Mouse (Mus musculus) midbrain, embryonic 13.5 days (tissue): ENCODE data around the gene Accsl. TPM values are rescaled to one million over a fixed set of nuclear protein-coding genes. Genes with fewer than 3 reads are reported as not detected.
A peak's percentile ranks its signal among the peaks of the same experiment; 100 is the strongest.

Source experiments
- ATAC-seq: fragments of 200-750 bp; cut with Nextera tagmentation; 2 replicates; pipeline ENCODE4 v1.8.0; 2017; ENCODE audit warnings: mild to moderate bottlenecking, moderate TSS enrichment, moderate library complexity
- H3K27ac ChIP-seq: fragments of 300-500 bp; sonication (generic); 2 replicates; pipeline ENCODE4 v1.5.1; 2015; ENCODE audit warnings: inconsistent platforms, mild to moderate bottlenecking, moderate library complexity
- H3K27me3 ChIP-seq: fragments of 300-500 bp; sonication (generic); 2 replicates; pipeline ENCODE4 v1.6.1; 2015; ENCODE audit warnings: mild to moderate bottlenecking, inconsistent platforms
- H3K36me3 ChIP-seq: fragments of 300-500 bp; sonication (generic); 2 replicates; pipeline ENCODE4 v1.6.1; 2015; ENCODE audit warnings: mild to moderate bottlenecking, inconsistent platforms
- H3K4me1 ChIP-seq: fragments of 300-500 bp; sonication (generic); replicated peaks from 2 replicates; pipeline ENCODE4 v1.6.1; 2015; ENCODE audit warnings: inconsistent platforms
- H3K4me2 ChIP-seq: fragments of 300-500 bp; sonication (generic); replicated peaks from 2 replicates; pipeline ENCODE4 v1.6.1; 2015; ENCODE audit warnings: moderate library complexity, mild to moderate bottlenecking, inconsistent platforms
- H3K4me3 ChIP-seq: fragments of 300-500 bp; sonication (generic); replicated peaks from 2 replicates; pipeline ENCODE4 v1.5.1; 2015; ENCODE audit warnings: mild to moderate bottlenecking, inconsistent platforms
- H3K9ac ChIP-seq: fragments of 300-500 bp; sonication (generic); replicated peaks from 2 replicates; pipeline ENCODE4 v1.6.1; 2015; ENCODE audit warnings: mild to moderate bottlenecking, inconsistent platforms
- H3K9me3 ChIP-seq: fragments of 300-500 bp; sonication (generic); 2 replicates; pipeline ENCODE4 v1.6.1; 2016; ENCODE audit warnings: mild to moderate bottlenecking, inconsistent platforms
- WGBS: fragments of 180-500 bp; shearing (Covaris S2); methylation state at CpG from one replicate; pipeline ENCODE4 v1.1.7; 2015; 5-methylcytosine and 5-hydroxymethylcytosine counted together
- polyA plus RNA-seq: library from polyadenylated mRNA; unstranded; fragments of >200 nt; fragmentation: Nextera tagmentation; extraction: Ambion mirVana; gene quantifications from 2 replicates; pipeline ENCODE4 v1.2.1, GENCODE M21; 2015

Accsl gene
- 0.28 and 0.30 TPM in 2 replicates for polyA plus RNA-seq

DNA sequence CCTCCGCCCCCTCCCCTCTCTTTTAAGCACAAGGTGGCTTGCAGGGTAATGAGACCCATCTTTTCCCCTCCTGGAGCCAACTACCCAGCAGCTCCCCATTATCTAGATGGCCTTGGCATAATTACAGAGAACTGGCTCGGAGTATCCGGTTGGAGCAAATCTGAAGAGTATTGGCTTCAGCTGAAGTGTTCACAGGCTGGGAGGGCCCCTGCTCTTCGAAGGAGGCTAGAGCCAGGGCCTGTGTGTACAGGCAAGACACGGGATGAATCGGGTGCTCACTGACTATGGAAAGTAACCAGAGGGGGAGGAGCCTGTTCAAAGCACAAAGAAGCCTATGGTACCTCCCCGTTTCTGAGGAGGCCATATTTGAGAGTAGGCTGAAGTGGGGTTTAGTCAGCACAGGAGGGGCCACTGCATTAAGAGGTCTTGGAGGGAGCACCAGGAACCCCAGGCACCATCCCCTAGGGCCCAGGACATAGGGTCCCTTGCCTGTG, at the start of gene Accsl:
Gene Accsl (minus strand): TSS at position 51 of the 494 bp plus-strand sequence.
- Histone ChIP-seq H3K9ac (no peak within 1 kb of the TSS), H3K4me3 (no peak within 1 kb of the TSS), H3K9me3 (no peaks in the 10 kb centered on the region), H3K27ac (no peak within 1 kb of the TSS), H3K27me3 (no peaks in the 10 kb centered on the region), H3K4me2 (no peak within 1 kb of the TSS), H3K4me1 (peaks cover 10% of the 10 kb centered on the region), H3K36me3 (no peaks in the 10 kb centered on the region)
- ATAC-seq, result no peak
- 70% methylated on average over 7 of the region's 7 CpGs for WGBS

DNA sequence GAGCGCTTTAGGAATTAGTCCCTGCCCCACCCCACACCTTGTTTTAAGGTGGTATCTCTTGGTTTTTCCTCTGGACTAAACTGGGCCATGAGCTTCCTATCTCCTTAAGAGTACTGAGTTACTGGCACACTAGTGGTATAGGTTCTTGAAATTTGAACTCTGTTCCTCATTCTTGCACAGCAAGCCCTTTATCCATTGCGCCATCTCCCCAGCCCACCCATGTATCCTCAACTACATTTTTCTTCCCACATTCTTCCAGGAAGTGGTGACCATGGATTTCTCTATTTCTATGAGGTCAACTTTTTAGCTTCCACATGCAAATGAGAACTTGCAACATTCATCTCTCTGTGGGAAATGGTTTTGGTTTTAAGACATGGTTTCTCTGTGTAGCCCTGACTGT, 44.6 kb upstream of the Accsl start:
- Histone ChIP-seq H3K27me3 (no peaks in the 10 kb centered on the region), H3K36me3 (no peaks in the 10 kb centered on the region), H3K9ac (no peak overlapping the region), H3K4me3 (no peak overlapping the region), H3K4me2 (no peak overlapping the region), H3K9me3 (no peaks in the 10 kb centered on the region), H3K4me1 (peaks cover 2% of the 10 kb centered on the region), H3K27ac (no peak overlapping the region)
- no peak for ATAC-seq
- WGBS, result 91% methylated on average over 2 of the region's 2 CpGs

DNA sequence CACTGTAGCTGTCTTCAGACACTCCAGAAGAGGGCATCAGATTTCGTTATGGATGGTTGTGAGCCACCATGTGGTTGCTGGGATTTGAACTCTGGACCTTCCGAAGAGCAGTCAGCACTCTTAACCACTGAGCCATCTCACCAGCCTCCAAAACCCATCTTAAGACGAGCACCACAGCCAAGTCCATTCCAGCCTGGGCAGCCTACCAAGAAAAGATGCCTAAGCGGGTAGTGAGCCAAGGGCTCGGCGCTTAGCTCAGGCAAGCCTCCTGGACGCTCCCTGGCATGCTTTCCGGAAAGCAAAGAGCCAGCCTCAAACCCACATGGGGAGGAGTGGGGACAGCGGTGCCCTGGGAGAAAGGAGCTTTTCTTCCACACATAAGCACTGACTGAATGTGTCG, 43.0 kb upstream of the Accsl start:
- Histone ChIP-seq H3K9me3 (no peaks in the 10 kb centered on the region), H3K4me1 (peaks cover 18% of the 10 kb centered on the region), H3K9ac (no peak overlapping the region), H3K27me3 (no peaks in the 10 kb centered on the region), H3K4me2 (no peak overlapping the region), H3K4me3 (no peak overlapping the region), H3K27ac (no peak overlapping the region), H3K36me3 (no peaks in the 10 kb centered on the region)
- no peak for ATAC-seq
- WGBS, result 81% methylated on average over 10 of the region's 10 CpGs

DNA sequence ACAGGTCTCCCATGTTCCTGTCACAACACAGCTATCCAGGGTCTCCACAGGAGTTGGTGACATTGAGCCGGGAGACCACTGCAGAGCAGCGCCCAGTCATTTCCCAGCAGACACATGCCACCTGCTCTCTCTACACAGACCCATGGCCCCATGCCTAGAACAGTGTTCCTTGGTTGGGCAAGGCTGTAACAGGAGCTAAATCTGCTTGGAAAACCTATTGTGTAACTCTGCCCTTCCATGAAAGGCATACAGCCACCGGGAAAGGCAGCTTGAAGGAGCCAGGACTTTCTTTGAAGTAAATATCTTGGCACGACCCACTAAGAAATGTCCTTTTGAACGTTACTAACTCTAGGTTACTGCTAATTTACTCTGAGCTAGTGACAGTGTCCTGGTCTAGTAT, 40.8 kb upstream of the Accsl start:
- peaks cover 25% of the 10 kb centered on the region for H3K4me1 ChIP-seq

DNA sequence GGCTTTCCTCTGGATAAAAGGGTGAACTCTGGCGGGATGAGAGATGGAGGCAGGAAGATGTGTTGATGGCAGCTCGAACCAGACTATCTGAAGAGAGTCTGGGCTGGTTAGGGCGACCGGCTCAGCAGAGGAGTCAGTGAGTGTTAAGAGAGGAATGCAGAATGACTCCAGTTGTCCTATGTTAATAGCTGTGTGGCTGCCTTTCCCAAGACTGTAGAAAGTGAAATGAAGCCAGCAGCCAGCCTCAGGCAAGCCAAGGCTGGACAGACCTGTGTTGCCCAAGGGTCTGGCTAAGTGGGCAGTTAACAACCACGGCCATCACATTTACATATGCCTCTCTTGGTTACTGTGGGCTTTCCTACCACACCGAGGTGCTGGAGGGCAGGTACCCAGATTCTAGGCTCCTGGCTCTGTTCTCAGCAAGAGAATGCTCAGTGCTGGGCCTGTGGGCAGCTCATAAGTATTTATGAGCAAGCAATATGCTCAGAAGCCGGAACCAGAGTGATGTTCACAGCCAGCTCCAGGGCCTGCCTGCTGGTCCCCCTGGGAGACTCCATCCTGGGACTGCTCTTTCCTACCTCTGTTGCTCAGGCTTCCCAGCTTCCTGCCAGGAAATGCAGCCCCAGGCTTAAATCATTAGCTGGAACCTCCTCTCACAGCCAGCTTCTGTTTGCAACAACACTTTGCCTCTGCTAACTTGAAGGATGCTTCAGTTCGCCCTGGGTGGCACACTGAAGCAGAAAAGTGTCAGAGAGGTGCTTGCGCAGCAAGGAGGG, 38.8 kb upstream of the Accsl start:
- H3K9ac ChIP-seq, result 0 out of 2 replicates have a peak overlapping the region, but pooled peaks have one; percentile 1
- H3K27me3 ChIP-seq, result no peaks in the 10 kb centered on the region
- H3K4me3 ChIP-seq, result no peak overlapping the region
- 64% methylated on average over 9 of the region's 9 CpGs for WGBS
- H3K27ac ChIP-seq, result peak overlapping the region; percentile 68
- no peaks in the 10 kb centered on the region for H3K9me3 ChIP-seq
- peak; percentile 64 for ATAC-seq
- no peak overlapping the region for H3K4me2 ChIP-seq
- H3K4me1 ChIP-seq, result peaks cover 25% of the 10 kb centered on the region
- H3K36me3 ChIP-seq, result no peaks in the 10 kb centered on the region

More for the DNA sequence above, 40.8 kb upstream of the Accsl start:
- H3K9me3 ChIP-seq, result no peaks in the 10 kb centered on the region
- H3K4me3 ChIP-seq, result no peak overlapping the region
- H3K27me3 ChIP-seq, result no peaks in the 10 kb centered on the region
- no peak overlapping the region for H3K9ac ChIP-seq
- no peak overlapping the region for H3K27ac ChIP-seq
- no peak for ATAC-seq
- H3K36me3 ChIP-seq, result no peaks in the 10 kb centered on the region
- WGBS, result 69% methylated on average over 5 of the region's 5 CpGs
- no peak overlapping the region for H3K4me2 ChIP-seq

DNA sequence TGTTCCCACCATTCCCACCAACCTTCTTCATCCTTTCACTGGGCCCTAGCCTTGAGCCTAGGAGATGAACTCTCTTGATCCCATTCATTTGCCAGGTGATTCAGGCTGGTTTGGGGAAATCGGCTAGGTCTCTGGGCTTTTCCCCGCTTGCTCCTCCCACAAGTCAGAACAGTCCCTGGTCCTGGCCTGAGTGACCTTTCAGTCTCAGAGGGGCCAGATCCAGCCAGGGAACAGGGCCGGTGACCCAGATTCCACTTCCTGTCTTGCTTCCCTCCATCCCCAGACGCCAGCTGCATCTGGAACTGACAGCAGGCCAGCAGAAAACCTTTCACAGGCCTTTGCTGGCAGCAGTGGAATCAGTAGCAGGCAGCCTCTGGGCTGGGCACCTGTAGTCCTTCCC, 37.4 kb upstream of the Accsl start:
- 41% methylated on average over 4 of the region's 4 CpGs for WGBS
- H3K27ac ChIP-seq, result peak overlapping the region; percentile 56; the same call in 1 of the 2 replicates

DNA sequence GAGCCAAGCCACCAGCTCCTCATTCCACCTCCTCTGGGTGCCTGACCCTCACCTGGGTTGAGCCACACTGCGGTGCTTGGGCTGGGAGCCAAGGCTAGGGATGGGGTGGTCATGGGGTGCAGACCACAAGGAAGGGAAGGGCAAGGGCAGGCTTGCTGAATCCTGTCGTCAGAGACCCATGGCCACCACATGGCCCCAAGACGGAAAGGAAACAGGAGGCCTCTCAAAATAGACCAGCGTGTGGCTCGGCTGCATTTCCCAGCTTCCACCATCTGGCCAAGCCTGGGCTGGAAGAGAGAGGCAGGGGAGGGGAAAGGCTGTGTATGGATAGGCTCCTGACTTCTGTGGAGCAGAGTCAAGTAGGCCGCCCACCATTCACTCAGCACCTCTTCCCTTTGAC, 34.5 kb upstream of the Accsl start:
- H3K4me2 ChIP-seq, result no peak overlapping the region
- H3K9me3 ChIP-seq, result no peaks in the 10 kb centered on the region
- H3K9ac ChIP-seq, result no peak overlapping the region
- WGBS, result 83% methylated on average over 6 of the region's 6 CpGs
- H3K36me3 ChIP-seq, result no peaks in the 10 kb centered on the region
- H3K4me3 ChIP-seq, result no peak overlapping the region
- ATAC-seq, result no peak
- peaks cover 21% of the 10 kb centered on the region for H3K4me1 ChIP-seq
- H3K27ac ChIP-seq, result no peak overlapping the region
- no peaks in the 10 kb centered on the region for H3K27me3 ChIP-seq

More for the DNA sequence above, 37.4 kb upstream of the Accsl start:
- Histone ChIP-seq H3K9me3 (no peaks in the 10 kb centered on the region), H3K27me3 (no peaks in the 10 kb centered on the region), H3K36me3 (no peaks in the 10 kb centered on the region), H3K9ac (peak overlapping the region; percentile 23; the same call in 1 of the 2 replicates), H3K4me2 (no peak overlapping the region), H3K4me1 (peaks cover 25% of the 10 kb centered on the region), H3K4me3 (no peak overlapping the region)
- no peak for ATAC-seq

DNA sequence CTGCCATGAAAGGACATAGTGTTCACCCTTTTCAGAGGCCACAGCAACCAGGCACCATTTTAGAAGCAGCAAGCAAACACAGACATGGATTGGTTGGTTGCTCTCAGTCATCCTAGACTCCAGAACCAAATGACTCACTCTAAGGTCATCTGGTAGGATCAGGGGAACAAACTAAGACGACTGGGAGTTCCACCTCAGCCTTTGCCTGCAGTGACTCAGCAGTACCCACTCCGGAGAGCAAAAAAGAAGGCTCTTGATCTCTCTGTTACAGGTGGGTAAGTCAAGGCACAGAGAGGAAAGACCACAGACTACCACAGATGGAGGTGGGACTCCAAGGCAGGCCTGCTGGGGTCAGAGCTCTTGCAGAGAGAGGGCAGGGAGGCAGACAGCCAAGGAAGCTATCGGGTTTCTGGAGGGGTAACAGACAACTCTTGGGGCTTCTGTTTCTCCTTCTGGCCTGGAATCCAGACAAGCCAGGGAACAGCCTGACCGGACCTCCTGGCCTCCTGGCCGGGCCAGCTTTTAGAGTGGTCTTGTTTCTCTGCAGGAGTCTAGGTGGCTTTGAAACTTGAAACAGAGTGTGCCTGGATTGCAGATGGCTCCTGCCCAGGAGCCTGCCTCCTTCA, 33.8 kb upstream of the Accsl start:
- 79% methylated on average over 5 of the region's 5 CpGs for WGBS
- Histone ChIP-seq H3K9ac (no peak overlapping the region), H3K4me3 (no peak overlapping the region), H3K27ac (no peak overlapping the region), H3K36me3 (no peaks in the 10 kb centered on the region), H3K27me3 (no peaks in the 10 kb centered on the region), H3K4me2 (no peak overlapping the region), H3K4me1 (peaks cover 15% of the 10 kb centered on the region), H3K9me3 (no peaks in the 10 kb centered on the region)
- no peak for ATAC-seq

DNA sequence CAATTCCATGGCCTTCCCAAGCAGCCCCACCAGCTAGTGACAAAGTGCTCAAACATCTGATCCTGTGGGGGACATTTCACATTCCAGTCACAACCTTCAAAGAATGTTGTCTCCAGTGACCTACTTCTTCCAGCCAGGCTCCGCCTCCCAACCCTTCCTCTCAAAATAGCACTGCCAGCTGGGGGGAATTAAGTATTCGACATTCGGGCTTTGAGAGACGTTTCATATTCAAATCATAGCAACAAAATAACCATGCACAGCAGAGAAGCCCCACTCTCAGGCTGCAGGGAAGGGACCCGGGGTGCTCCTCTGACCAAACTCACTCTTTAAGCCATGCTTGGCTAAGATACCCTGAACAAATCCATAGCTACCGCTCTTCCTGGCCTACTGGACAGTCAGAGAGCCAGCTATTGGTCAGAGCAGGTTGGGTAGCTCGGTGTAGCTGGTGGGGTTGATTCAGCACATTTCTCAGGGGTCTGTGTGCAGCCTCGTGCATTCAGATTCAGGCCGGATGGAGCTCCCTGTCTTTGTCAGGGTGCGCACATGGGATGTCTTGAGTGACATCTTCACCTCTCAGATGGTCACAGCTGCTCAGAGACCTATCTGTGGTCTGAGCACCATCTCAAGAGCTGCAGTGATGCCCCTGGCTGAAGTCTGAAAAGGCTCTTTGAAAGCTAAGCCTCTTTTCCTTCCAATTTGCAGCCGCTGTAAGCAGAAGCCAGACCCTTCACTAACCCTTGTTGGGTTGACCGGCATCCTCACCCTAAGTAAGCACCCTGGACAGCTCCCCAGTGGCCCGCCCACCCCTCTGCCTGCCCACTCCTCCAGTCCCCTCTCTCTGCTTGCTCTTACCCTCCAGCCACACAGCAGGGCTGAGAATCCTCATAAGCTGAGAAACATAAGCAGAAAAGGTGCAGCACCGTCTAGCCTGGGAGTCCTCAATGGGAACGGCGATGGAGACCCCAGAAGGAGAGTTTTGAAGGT, 30.7 kb upstream of the Accsl start:
- H3K4me2 ChIP-seq, result no peak overlapping the region
- H3K9ac ChIP-seq, result no peak overlapping the region
- no peak for ATAC-seq
- no peaks in the 10 kb centered on the region for H3K36me3 ChIP-seq
- no peaks in the 10 kb centered on the region for H3K27me3 ChIP-seq
- H3K9me3 ChIP-seq, result no peaks in the 10 kb centered on the region
- H3K27ac ChIP-seq, result no peak overlapping the region
- no peaks in the 10 kb centered on the region for H3K4me1 ChIP-seq
- H3K4me3 ChIP-seq, result no peak overlapping the region
- 48% methylated on average over 16 of the region's 16 CpGs for whole genome bisulfite sequencing

DNA sequence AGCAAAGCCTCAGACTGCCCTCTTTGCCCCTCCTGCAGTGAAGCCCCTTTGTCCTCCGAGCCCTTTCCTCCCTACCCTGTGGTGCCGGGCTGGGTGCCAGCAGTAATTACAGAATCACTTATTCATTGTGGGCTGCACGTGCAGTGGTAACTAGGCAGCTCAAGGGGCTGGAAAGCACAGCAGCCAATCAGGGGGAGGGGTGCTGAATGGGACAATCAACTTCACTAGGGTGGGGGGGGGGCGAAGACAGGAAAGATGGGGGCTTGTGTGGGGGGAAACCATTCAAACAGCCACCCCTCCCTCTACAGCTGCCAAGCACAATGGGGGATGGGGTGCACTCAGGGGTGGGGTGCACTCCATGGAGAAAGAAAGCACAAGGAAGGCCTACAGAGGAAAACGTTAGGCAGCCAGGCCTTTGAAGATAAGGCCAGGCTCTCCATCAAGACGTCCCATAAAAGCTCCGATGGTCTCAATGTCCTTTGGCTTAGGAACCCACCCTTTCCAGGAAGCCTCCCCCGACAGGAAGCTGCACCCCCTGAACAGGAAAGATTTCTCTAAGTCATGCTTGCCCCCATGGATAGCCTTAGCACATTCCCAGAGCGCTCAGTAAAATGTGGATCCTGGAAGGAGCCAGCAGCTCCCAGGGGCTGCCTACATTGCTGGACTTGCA, 22.8 kb upstream of the Accsl start:
- Histone ChIP-seq H3K9me3 (no peaks in the 10 kb centered on the region), H3K27ac (peak overlapping the region; percentile 83), H3K4me3 (no peak overlapping the region), H3K36me3 (no peaks in the 10 kb centered on the region), H3K27me3 (no peaks in the 10 kb centered on the region), H3K4me2 (0 out of 2 replicates have a peak overlapping the region, but pooled peaks have one; percentile 3), H3K9ac (no peak overlapping the region), H3K4me1 (peaks cover 23% of the 10 kb centered on the region)
- peak; percentile 97 for ATAC-seq
- WGBS, result 11% methylated on average over 8 of the region's 9 CpGs

DNA sequence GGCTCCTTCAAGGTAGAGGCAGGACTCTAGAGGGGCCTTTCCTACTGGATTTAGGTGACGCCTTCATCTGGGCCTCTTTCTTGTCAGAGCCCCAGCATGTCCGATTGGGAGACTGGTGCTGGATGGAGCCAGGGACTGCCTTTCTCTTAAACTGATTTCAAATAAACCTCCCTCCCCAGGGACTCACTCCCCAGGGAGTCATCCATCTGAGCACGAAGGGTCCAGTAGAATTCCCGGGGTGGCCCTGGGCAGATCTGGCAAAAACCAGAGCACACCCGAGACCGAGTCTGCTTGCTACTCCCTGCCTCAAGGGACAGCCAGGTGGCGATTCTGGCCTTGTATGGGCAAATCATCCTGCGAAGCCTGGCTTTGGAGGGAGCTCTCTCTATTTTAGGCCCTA, 21.2 kb upstream of the Accsl start:
- Histone ChIP-seq H3K27ac (no peak overlapping the region), H3K36me3 (no peaks in the 10 kb centered on the region), H3K4me1 (peaks cover 23% of the 10 kb centered on the region), H3K9ac (no peak overlapping the region), H3K4me3 (no peak overlapping the region), H3K9me3 (no peaks in the 10 kb centered on the region), H3K27me3 (no peaks in the 10 kb centered on the region), H3K4me2 (no peak overlapping the region)
- 81% methylated on average over 8 of the region's 8 CpGs for WGBS
- ATAC-seq, result no peak
